Mouse (Mus musculus) liver, adult 2 months (tissue): Measurements from ENCODE around the gene Pcdh15.

Source experiments
- CTCF ChIP-seq: fragments of 200-500 bp; IDR thresholded peaks from 2 replicates; pipeline ENCODE4 v1.5.1; 2011; ENCODE audit warnings: low read depth, low read length, control low read depth
- POLR2A ChIP-seq: fragments of 200-500 bp; IDR thresholded peaks from 2 replicates; pipeline ENCODE4 v1.6.1; 2011; ENCODE audit warnings: low read length, control low read depth; ENCODE audit not compliant: insufficient read depth; ENCODE audit errors: extremely low read depth

- no peak for TF ChIP-seq CTCF
- TF ChIP-seq POLR2A, result no peak
Measured at GRCm38 (mm10) chr10:73484082-73484481, 384.9 kb downstream of the Pcdh15 start.
